Mouse (Mus musculus): Measurements from ENCODE around the gene Clec4a3. TPM values are rescaled to one million over a fixed set of nuclear protein-coding genes. Genes with fewer than 3 reads are reported as not detected.
"Not testable (repeated sequence)": the region's sequence is repeated elsewhere in the genome, so short reads cannot be mapped to it uniquely, and the experiment has no call there.

The Clec4a3 gene
- polyA plus RNA-seq, 1 experiment from 2014 or later: 2.6 TPM

- not testable (repeated sequence) for H3K9ac ChIP-seq (ENCODE audit: low read depth, low read length); H3K9me3 ChIP-seq (ENCODE audit: control insufficient read depth, low read length); H3K4me1 ChIP-seq (ENCODE audit: control insufficient read depth, insufficient read depth, low read length); H3K27me3 ChIP-seq (ENCODE audit: control insufficient read depth, insufficient read depth, low read length); ATAC-seq (ENCODE audit: low FRiP score, low TSS enrichment); H3K36me3 ChIP-seq (ENCODE audit: control insufficient read depth, insufficient read depth, low read length); H3K4me3 ChIP-seq (ENCODE audit: low read length); H3K27ac ChIP-seq (ENCODE audit: low read depth, low read length); H3K4me2 ChIP-seq (replicated peaks; ENCODE audit: low read depth, low read length)
- 82% methylated on average over 2 of the region's 2 CpGs for WGBS
Observed at GRCm38 (mm10) chr6:123004696-123005095, 52.4 kb downstream of the Clec4a3 start.

- H3K27me3 ChIP-seq (ENCODE audit: control insufficient read depth, insufficient read depth, low read length): no peaks in the 10 kb centered on the region
- no peaks in the 10 kb centered on the region for H3K9me3 ChIP-seq (ENCODE audit: control insufficient read depth, low read length)
- no peak overlapping the region for H3K27ac ChIP-seq (ENCODE audit: low read depth, low read length)
- no peak overlapping the region for H3K4me2 ChIP-seq (replicated peaks; ENCODE audit: low read depth, low read length)
- H3K4me3 ChIP-seq (ENCODE audit: low read length): no peak overlapping the region
- no peaks in the 10 kb centered on the region for H3K4me1 ChIP-seq (ENCODE audit: control insufficient read depth, insufficient read depth, low read length)
- ATAC-seq (ENCODE audit: low FRiP score, low TSS enrichment): no peak
- H3K36me3 ChIP-seq (ENCODE audit: control insufficient read depth, insufficient read depth, low read length): no peaks in the 10 kb centered on the region
- H3K9ac ChIP-seq (ENCODE audit: low read depth, low read length): no peak overlapping the region
- WGBS: 78% methylated on average over 1 of the region's 1 CpGs
Observed at GRCm38 (mm10) chr6:123005591-123005990, 53.3 kb downstream of the Clec4a3 start.

Other genes with a start within 250 kb of the Clec4a3 start
- gene Nanog, start 245.0 kb upstream of the Clec4a3 start, polyA plus RNA-seq (2014; fragmentation: Nextera tagmentation; extraction: Ambion mirVana): 0.13 TPM in 1 of 2 replicates, not detected in the other
- 2.9 and 5.8 TPM in 2 replicates for gene Slc2a3, start 150.9 kb upstream of the Clec4a3 start, polyA plus RNA-seq (2014; fragmentation: Nextera tagmentation; extraction: Ambion mirVana)
- 4.1 and 7.8 TPM in 2 replicates for gene Foxj2, start 132.6 kb upstream of the Clec4a3 start, polyA plus RNA-seq (2014; fragmentation: Nextera tagmentation; extraction: Ambion mirVana)
- 1.0 and 1.7 TPM in 2 replicates for gene C3ar1, start 96.4 kb upstream of the Clec4a3 start, polyA plus RNA-seq (2014; fragmentation: Nextera tagmentation; extraction: Ambion mirVana)
- 37.4 and 56.3 TPM in 2 replicates for gene Necap1, start 78.0 kb upstream of the Clec4a3 start, polyA plus RNA-seq (2014; fragmentation: Nextera tagmentation; extraction: Ambion mirVana)
- gene Clec4a1, start 30.7 kb upstream of the Clec4a3 start, polyA plus RNA-seq (2014; fragmentation: Nextera tagmentation; extraction: Ambion mirVana): 2.8 and 3.6 TPM in 2 replicates
- not detected in 2 replicates for gene Clec4a4, start 37.9 kb downstream of the Clec4a3 start, polyA plus RNA-seq (2014; fragmentation: Nextera tagmentation; extraction: Ambion mirVana)
- gene Clec4b1, start 97.4 kb downstream of the Clec4a3 start, polyA plus RNA-seq (2014; fragmentation: Nextera tagmentation; extraction: Ambion mirVana): 0.34 TPM in 1 of 2 replicates, not detected in the other
- 1.9 and 3.2 TPM in 2 replicates for gene Clec4a2, start 153.9 kb downstream of the Clec4a3 start, polyA plus RNA-seq (2014; fragmentation: Nextera tagmentation; extraction: Ambion mirVana)
- not detected in 2 replicates for gene Clec4b2, start 220.4 kb downstream of the Clec4a3 start, polyA plus RNA-seq (2014; fragmentation: Nextera tagmentation; extraction: Ambion mirVana)

All from kidney, embryonic 14.5 days (tissue).